Mouse (Mus musculus) MEL (cell line): ENCODE results near the gene Unc13d.

ENCODE experiments used
- BHLHE40 ChIP-seq: IDR thresholded peaks from 2 replicates; pipeline ENCODE4 v1.6.1; 2012; ENCODE audit warnings: low read depth, mild to moderate bottlenecking, inconsistent platforms, low read length, improper control_type of control experiment, borderline replicate concordance
- CTCF ChIP-seq, 3 experiments: IDR thresholded peaks in 2 of 3; conservative IDR thresholded peaks in 1 of 3; 2 replicates each; pipeline ENCODE4 v1.5.1; 2011 to 2012; ENCODE audit warnings: low read length in 3 of 3, low read depth in 2 of 3, mild to moderate bottlenecking in 2 of 3, improper control_type of control experiment in 1 of 3, inconsistent platforms in 1 of 3, mixed read lengths in 1 of 3, moderate library complexity in 1 of 3; ENCODE audit not compliant: control insufficient read depth in 1 of 3, insufficient read depth in 1 of 3, poor library complexity in 1 of 3, severe bottlenecking in 1 of 3
- ETS1 ChIP-seq: IDR thresholded peaks from 2 replicates; pipeline ENCODE4 v1.6.1; 2012; ENCODE audit warnings: low read depth, mild to moderate bottlenecking, inconsistent platforms, low read length, improper control_type of control experiment, moderate library complexity
- MAZ ChIP-seq: IDR thresholded peaks from 2 replicates; pipeline ENCODE4 v1.6.1; 2012; ENCODE audit warnings: low read depth, mild to moderate bottlenecking, inconsistent platforms, low read length, improper control_type of control experiment
- MYB ChIP-seq: IDR thresholded peaks from 2 replicates; pipeline ENCODE4 v1.6.1; 2011; ENCODE audit warnings: mild to moderate bottlenecking, low read depth, low read length, improper control_type of control experiment
- NELFE ChIP-seq: IDR thresholded peaks from 2 replicates; pipeline ENCODE4 v1.6.1; 2011; ENCODE audit warnings: low read depth, low read length, improper control_type of control experiment
- POLR2A ChIP-seq, 2 experiments: IDR thresholded peaks; 2 replicates each; pipeline ENCODE4 v1.6.1; 2011 to 2012; ENCODE audit warnings: low read length in 2 of 2, mild to moderate bottlenecking in 2 of 2, control low read depth in 1 of 2, improper control_type of control experiment in 1 of 2, low read depth in 1 of 2, moderate library complexity in 1 of 2; ENCODE audit not compliant: control insufficient read depth in 1 of 2, insufficient read depth in 1 of 2, poor library complexity in 1 of 2
- POLR2AphosphoS5 ChIP-seq: IDR thresholded peaks from 2 replicates; pipeline ENCODE4 v1.6.1; 2012; ENCODE audit warnings: low read depth, borderline replicate concordance, mild to moderate bottlenecking, inconsistent platforms, low read length, moderate library complexity, mixed read lengths
- SIN3A ChIP-seq: IDR thresholded peaks from 2 replicates; pipeline ENCODE4 v1.6.1; 2012; ENCODE audit warnings: low read length, improper control_type of control experiment, inconsistent platforms
- SMC3 ChIP-seq: IDR thresholded peaks from 2 replicates; pipeline ENCODE4 v1.6.1; 2011; ENCODE audit warnings: low read depth, low read length, improper control_type of control experiment
- TBP ChIP-seq: IDR thresholded peaks from 2 replicates; pipeline ENCODE4 v1.8.0; 2011; ENCODE audit warnings: low read depth, low read length, improper control_type of control experiment
- UBTF ChIP-seq: IDR thresholded peaks from 2 replicates; pipeline ENCODE4 v1.6.1; 2012; ENCODE audit warnings: low read depth, mild to moderate bottlenecking, inconsistent platforms, low read length, improper control_type of control experiment, moderate library complexity, borderline replicate concordance; ENCODE audit not compliant: insufficient read depth
- ZMIZ1 ChIP-seq: IDR thresholded peaks from 2 replicates; pipeline ENCODE4 v1.6.1; 2012; ENCODE audit warnings: low read depth, mild to moderate bottlenecking, inconsistent platforms, low read length, improper control_type of control experiment, moderate library complexity

GRCm38 (mm10) chr11:116108464-116109137 lies 30.8 kb upstream of the Unc13d start:
- TF ChIP-seq ETS1 (no peak), ZMIZ1 (no peak), CTCF (IDR thresholded peaks at IDR 0.05 in 2 of 3, conservative IDR thresholded peaks at IDR 0.05 in 1 of 3; ENCODE audit: control insufficient read depth in 1 of 3, insufficient read depth in 1 of 3, low read depth in 2 of 3, low read length in 3 of 3, poor library complexity in 1 of 3, severe bottlenecking in 1 of 3) (no peak), UBTF (no peak), SIN3A (no peak), TBP (no peak), NELFE (no peak), SMC3 (no peak), BHLHE40 (no peak), MYB (no peak), POLR2AphosphoS5 (no peak), POLR2A (IDR thresholded peaks at IDR 0.05; ENCODE audit: control insufficient read depth in 1 of 2, insufficient read depth in 1 of 2, low read depth in 1 of 2, low read length in 2 of 2, poor library complexity in 1 of 2) (no peak), MAZ (no peak)
